Mouse (Mus musculus) fibroblast of lung, adult 2 months (primary cell): ENCODE measurements at regions not wholly inside any gene's neighbourhood (a gene's known extent, or its start where the extent isn't known, plus 50 kb on each side); places are given as distances from the start of the nearest gene placed in this dataset.

Experiments
- DNase-seq: peaks from one replicate; pipeline ENCODE4 v3.0.0-alpha.2; 2011; ENCODE audit warnings: low read depth

DNA sequence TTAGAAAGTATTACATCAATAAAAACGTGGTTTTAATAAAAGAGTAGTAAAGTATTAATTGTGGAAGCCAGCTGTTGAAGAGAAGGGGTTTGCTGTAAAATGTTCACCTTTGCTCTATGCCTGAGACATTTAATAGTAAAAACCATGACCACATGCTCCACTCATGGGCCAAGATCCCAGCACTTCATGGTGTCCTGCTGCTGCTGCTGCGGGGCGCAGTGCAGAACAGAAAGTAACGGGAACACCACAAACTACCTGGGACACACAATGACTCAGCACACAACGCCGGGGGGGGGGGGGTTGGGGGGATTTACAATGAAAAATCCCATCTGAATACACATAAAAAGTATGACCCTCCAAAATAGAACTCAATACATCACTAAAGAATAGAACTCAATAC is 124.8 kb upstream of the Klf14 start:
- no peak for DNase-seq

DNA sequence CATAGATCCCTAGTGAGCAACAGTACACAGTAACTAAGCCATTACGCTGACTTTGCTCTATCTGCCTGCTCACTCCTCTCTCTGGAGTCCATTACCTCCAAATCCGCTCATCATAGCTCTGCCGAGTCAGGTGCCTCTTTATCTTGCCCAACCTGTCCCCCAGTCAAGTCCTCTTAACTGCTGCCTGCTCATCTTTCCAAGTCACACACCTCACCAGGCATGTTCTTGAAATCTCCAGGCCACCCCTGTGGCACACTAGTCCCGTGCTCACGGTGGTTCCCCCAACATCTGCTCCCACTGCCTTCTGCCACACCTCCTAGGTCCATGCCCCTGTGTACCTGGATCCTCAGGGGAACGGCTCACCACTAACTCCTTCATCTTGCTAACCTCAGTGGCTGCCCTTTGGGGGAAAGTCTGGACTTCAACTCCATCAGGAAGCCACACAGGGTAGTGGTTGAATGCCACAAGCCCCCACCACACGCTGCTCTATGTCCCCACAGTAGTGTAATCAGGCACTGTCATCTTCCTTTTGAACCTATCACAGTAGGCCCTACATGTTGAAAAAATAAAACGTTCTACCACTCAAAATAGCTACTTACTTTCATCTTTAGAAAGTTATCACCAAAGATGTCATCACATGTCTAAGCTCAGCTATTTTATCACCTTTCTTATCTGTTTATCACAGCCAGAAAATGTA is 126.3 kb upstream of the Klf14 start:
- no peak for DNase-seq

DNA sequence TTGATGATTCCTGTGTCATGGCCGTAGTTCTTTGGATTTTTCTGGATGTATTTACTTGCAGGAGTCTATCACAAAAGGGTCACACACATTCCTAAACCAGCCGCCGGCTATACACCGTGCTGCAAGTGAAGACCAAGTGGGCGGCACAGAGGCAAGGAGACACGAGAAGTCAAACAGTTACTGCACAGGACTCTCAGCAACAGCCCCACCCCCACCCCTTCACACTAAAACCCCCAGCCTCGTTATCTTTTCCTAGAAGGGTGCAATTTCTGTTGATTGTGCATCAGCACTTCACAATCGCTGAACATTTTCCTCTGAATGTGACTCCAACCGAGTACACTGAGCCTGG is 126.9 kb upstream of the Klf14 start:
- DNase-seq, result no peak

DNA sequence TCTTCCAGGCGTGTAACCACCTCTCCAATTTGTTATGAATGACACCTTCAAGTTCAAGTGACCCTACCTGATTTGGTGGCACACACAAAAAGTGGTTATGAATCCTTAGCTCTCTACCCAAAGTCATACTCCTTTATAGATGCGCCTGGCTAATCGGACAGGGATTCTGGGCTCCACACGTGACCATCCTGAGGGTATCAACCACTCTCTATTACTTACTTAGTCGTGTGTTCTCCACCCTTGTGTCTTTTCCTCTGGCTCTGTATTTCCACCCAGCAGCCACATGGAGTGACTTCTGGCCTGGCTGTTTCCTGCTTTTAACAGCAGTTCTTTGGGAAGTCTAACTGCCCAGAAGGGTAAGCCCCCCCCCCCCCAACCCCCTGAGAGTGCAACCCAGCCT is 127.4 kb upstream of the Klf14 start:
- DNase-seq, result no peak

DNA sequence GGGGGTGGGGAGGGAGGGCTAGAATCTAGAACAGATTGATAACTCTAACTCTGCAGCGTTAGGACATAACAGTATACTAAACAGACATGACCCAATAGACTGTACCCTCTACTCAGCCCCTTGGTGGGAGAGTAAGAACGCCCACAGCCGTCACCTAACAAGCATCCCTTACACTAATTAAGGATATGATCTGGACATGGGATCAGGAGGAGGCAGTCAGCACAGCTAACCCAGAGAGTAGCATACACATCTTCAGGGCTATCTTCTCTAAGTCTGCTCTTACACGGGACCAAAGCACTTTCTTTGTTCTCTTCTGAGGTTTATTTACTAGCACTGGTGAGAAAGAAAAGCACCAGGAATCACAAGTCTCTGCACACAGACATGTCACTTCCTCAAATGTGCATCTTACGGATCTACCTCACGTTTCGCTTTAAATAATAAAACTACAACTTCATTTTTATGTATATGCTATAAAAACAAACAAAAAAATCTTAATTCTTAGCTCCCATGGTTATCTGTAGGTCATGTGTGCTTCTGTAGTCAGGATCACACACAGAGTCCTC is 128.0 kb upstream of the Klf14 start:
- no peak for DNase-seq

DNA sequence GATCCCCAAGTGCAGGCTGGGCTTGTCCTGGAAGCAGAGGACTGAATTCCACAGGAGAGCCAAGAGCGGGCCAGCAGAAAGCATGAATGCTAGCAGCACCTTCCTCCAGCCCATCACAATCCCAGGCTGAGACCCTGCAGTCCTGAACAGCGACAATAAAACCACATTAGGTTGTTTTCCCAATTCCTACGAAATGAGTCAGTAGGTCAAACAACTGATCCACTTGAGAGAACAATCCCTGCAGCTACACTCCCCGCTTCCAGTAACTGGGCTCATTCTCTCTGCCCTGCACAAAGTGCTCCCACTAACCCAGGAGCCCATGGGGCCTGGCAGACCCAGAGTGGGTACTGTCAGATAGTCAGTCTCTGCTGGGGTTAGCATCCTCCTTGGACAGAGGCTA is 128.6 kb upstream of the Klf14 start:
- DNase-seq, result no peak

DNA sequence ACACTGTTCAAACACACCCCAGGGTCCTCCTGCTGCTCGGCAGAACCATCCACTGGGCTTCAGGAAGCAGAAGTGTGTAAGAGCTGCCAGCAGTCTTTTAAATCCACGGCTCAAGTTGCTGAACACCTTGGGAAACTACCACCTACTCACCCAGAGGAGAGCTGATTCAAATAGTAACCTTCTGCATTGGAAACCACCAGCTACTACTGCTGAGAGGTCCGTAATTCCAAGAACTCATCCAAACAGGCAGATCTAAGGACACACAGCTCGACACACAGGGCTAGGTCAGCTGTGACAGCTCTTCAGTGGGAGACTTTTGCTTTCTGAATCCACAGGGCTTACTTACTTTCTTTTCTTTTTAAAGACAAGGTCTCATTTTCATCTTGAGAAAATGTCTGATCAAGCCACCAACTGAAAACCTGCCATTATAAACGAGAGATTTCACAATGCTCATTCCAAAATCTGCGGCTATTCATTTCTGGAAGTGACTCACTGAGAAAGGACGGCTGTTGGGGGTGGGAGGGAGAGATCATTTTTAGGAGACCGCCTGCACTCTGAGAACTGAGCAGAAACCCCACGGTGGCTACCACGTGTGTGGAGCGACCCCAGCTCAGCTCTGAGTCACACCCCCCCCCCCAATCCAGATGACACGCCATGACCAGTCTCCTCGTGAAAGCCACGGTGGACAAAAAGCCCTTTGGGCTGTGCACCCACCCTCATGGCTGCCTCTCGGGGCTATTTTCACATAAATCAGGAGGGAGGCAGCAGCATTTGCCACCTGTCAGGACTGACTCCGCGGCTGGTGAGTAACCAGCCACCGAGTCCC is 129.5 kb upstream of the Klf14 start:
- peak; percentile 95 for DNase-seq

DNA sequence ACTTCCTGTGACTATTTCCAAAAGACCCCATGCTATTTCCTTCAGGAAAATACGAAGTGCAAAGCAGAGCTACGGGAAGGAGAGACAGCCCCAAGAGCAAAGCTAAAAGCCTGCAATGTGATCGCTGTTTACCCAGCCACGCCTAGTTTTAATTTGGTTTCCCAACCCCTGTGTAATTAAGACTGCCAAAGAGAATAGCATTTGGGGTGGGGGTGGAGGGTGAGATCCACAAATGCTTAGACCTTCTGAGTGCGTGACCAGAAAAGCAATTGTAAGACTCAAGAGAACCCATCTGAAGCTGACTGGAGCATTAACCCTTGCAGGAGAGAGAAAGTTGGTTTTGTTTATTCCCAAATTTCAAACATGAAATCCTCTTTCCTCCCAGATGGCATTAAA is 130.1 kb upstream of the Klf14 start:
- no peak for DNase-seq

DNA sequence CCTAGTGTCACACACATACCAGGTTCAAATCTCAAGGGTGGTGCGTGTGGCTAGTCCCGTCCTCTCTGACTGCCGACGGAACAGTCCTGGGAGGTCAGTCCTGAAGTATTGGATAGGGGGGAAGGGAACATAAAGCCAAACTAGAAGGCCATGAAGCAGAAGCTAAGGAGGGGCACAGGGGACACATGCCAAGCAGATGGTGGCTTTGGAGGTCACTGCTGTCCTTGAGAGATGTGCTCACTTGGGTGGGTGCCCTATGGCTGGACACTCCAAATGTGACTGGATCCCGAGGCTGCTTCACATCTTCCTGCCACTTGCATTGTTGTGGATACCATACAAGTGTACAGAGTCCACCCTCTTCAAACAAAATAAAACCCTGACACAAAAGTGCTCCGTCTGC is 131.4 kb upstream of the Klf14 start:
- no peak for DNase-seq

DNA sequence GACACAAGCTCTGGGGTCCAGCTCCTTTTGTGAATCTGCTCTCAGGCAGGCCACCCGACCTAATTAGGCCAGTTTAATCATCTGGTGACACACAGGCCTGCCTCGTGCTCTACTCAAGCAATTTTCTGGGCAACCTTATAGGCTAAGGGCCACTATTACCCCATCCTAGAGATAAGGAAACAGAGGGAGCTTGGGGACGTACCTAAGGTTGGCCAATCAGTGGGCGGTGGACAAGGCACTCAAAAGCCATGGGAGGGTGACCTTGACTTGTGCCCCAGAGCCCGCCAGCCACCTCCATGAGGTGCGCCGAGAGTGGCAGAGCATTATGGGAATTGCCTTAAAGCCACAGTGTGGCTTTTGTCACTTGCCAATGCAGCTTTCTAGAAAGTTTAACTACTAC is 131.9 kb upstream of the Klf14 start:
- no peak for DNase-seq

DNA sequence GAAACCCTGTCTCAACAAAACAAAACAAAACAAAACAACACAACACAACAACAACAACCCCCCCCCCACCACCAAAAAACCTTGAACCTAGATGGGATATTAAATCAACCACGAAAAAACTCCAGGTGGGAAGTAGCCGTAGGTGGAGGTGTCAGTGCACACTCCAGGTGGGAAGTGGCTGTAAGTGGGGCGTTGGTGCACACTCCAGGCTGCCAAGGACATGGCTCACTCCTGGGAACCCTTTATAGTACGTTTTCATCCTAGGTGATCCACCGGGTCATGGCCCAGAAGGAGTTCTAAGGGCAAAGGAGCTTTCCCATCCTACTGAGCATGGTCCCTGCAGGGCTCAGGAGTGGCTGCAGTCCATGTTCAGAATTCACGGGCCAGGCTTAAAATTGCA is 133.4 kb upstream of the Klf14 start:
- DNase-seq, result no peak

DNA sequence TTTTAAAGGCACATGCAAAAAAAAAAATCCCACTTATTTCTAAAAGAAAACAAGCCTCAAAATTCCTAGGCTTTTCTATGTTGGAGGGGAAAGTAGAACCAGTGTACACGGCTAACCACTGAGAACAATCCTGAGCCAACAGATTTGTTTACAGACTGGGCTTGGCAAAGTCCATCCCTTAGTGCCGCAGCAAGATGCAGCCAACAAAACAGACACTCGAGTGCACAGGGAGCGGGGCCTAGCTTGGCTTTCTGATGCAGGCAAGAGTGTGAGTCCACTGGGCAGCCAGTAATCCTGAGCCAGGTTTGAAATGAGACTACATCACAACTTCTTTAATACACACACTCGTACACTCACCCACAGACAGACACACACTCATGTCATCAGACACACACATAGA is 133.9 kb upstream of the Klf14 start:
- no peak for DNase-seq

DNA sequence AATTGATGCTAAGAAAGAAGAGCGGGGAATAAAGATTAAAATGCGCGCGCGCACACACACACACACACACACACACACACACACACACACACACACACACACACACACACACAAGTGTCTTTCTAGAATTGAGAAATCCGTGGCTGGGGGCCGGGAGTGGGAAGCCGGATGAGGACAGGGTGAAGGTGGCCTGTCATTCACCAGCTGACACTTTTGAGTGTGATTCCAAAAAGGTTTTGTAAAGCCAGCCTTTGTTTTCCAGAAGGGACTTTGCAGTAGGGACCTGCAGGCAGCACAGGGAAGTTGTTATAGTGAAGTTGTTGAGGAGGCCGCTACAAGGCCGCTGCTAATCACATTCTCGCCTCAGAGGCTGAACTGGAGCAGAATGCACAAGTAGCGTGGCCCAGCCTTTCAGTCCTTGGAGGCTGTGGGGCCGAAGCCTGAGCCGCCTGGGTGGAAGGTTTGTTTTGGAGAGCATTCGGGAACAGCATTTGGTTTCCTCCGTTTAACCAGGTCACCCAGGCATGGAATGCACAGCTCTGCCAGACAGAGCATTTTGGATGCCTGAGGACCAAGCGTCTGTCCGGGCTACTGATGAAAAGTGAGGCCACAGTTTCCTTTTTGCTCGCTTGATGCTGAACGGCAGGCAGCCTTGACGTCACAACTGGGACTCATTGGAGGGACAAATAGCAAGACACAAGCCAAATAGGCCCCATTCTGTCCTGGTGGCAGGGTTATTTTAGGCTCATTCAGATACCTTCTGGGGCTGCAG is 137.3 kb upstream of the Klf14 start:
- DNase-seq, result no peak

DNA sequence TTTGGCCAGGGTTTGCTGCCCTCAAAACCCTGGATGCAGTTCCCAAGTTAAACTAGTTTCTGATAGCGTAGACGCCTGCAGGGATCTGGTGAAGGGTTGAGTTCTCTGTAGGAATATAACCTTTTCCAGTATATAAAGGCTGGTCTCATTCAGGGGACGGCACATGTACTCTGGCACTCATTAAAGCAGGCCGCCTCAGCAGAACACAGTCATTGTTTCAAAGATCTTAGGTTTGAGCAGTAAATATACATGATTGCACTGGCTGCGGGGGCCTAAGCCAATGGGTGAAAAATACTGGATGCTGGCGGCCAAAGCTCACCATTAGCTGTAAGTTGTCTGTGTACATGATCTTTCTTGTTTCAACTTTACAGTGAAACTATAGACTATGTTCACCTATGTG is 137.9 kb upstream of the Klf14 start:
- DNase-seq, result no peak

DNA sequence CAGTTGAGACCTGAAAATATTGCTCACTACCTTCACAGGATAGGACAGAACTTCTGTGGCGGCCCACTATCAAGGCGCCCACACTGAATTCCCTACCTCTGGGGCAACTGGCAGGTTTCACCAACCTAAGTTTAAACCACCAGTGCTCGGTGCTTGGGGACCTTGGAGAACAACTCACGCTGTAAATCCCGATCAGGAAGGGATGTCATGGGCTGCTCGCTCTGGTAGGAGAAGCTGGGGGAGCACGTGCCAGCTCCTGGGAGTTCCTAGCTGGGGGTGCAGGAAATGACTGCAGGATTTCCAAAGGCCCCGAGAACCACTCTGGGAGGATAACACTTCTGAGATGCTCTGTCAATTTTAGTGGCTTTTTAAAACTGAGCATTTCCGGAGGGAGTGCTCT is 138.4 kb upstream of the Klf14 start:
- no peak for DNase-seq

DNA sequence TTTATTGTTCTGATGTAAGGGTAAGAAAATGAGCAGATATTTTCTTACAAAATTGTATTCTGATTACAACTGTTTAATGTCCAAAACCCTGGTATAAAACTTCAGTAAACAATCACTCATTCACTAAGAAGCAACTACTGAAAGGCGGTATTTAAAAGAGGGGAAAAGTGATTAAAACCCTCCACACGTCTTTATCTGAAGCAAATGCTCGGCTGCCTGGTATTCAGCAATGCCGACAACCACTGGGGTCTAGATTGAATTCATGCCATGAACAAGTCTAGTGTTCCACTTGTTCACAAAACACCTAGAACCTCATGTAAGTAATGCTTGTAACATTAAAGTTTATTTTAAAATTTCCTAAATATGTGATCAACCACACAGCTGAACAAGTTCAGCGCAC is 139.2 kb upstream of the Klf14 start:
- no peak for DNase-seq

DNA sequence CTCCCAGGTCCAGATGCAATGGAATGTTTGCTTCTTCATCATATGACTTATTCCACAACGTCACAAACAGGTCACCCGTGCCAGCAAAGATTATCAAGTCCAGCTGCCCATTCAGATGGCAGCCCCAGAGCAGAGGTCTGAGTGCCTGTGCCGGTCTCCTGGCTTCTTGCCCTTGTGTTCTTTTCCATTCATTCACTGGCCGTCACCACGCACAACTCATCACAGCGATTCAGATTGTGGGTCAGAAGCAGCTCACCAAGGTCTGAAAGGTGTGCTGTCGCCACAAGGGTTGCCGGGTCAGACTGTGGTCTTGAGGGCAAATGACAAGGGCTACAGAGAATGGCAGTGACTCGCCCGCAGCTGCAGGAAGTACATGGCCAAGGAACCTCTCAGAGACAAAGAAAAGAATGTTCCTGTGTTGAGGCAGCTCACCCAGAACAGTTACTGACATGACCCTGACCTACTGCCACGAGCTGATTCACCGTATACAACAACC is 141.3 kb upstream of the Klf14 start:
- DNase-seq, result no peak

DNA sequence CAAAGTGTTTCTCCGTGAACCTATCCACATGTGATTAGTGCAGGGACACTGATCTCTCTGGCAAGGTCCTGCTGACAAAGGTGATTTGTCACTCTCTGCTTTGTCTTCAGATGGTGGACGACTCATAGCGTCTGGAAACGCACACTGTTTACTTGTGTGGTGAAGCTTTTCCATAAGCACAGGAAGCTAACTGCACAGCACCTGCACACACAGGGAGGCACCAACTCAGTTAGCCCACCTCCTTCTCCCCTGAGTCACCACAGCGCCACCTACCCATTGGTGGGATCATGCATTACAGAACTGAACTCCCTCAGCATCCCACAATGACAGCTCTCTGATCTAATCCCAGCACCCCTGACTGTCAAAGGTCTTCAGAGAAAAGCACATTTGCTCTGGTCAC is 141.9 kb upstream of the Klf14 start:
- DNase-seq, result no peak

DNA sequence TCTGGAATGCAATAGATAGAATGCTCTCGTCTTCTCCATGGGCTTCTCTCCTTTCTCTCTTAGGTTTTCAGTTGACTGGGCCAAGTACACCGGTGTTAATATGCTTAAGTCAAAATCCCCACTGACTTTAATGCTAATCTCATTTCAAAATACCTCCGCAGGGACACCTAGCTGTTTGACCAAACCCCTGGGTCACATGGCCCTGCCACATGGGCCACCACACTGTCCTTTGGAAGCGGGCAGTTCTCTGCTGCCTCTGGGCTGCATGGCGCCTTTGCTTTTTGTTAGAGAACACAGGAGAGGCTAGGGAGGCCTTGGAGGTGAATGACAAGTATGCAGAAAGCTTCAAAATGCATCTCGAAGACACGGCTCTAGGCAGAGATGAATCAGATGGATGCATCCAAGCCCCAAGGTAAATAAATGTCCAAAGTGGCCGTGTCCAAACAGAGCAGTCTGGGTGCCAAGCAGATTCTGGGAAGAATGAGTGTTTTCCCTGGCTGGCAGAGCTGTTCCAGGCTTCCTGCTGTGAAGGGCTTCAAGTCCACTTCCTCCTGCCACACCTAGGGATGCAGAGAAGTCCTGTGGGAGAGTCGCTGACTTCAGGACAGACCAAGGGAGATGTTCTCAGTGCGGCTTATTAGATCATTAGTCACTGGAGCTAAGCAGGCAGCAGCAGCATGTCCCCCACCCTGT is 147.4 kb upstream of the Klf14 start:
- DNase-seq, result no peak

DNA sequence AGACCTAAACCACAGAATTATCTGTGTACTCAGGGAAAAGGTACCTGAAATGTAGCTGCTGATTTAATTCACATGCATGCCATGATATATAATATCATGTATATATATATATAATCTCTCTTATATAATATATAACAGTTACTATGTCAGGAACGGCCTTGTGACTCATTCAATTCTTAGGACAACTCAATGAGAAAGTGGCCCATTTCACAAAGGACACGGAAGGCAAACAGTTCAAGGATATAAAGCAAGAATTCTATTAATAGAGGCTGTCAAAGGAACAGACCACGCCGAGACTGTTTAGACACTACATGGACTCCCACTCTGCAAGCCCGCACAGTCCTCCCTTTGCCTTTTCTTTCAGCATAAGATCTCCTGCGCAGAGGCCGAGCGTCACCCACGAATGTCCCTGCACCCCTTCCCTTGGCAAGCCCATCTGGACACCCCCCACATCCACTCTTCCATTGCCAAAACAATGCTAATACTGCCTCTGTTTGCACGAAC is 148.0 kb upstream of the Klf14 start:
- no peak for DNase-seq

DNA sequence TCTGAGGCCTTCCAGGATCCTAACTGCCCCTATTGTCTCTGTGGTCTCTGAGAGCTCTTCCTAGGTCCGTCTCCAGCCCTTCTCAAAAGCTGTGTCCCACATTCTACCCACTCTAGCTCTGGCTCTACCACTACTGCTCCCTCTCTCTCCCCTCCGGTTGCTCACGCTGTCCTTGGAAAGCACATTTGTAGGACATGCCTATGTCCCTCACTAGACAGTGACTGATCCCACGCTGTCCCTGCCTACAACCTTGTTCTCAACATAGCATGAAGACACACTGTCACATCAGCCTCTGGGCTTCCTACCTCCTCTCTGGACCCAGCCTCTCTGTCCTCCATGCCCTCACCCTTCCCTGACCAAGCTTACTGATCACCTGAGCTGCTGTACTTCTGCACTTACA is 148.5 kb upstream of the Klf14 start:
- DNase-seq, result no peak
